Mouse (Mus musculus) telencephalon, adult 2 months (tissue): ENCODE results near the gene Iqub.

Source experiments
- DNase-seq: peaks from one replicate; pipeline ENCODE4 v3.0.0-alpha.2; 2011; ENCODE audit warnings: low read depth, low spot score

Gene Iqub

GRCm38 (mm10) chr6:24470571-24471132 lies 44.2 kb downstream of the Iqub start:
- no peak for DNase-seq

DNA sequence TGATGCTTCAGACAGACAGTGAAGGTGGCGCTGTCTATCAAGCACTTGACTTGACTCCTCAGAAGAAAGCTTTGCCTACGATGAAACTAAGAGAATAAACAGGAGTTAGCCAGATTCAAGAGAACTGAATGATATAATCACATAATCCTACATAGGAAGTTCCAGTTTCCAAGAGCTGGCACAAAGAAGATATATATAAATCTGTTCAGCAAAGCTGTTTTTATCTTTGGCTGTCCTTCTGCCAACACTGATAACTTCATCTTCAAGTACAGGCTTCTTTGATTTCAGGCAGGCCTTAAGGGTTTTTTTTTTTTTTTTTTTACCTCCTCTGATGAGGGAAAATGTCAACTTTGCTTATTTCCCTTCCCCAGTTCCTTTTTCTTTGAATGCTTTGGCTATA lies 44.7 kb downstream of the Iqub start:
- peak; percentile 85 for DNase-seq

GRCm38 (mm10) chr6:24456097-24456496 lies 58.8 kb downstream of the Iqub start:
- DNase-seq: peak; percentile 33

DNA sequence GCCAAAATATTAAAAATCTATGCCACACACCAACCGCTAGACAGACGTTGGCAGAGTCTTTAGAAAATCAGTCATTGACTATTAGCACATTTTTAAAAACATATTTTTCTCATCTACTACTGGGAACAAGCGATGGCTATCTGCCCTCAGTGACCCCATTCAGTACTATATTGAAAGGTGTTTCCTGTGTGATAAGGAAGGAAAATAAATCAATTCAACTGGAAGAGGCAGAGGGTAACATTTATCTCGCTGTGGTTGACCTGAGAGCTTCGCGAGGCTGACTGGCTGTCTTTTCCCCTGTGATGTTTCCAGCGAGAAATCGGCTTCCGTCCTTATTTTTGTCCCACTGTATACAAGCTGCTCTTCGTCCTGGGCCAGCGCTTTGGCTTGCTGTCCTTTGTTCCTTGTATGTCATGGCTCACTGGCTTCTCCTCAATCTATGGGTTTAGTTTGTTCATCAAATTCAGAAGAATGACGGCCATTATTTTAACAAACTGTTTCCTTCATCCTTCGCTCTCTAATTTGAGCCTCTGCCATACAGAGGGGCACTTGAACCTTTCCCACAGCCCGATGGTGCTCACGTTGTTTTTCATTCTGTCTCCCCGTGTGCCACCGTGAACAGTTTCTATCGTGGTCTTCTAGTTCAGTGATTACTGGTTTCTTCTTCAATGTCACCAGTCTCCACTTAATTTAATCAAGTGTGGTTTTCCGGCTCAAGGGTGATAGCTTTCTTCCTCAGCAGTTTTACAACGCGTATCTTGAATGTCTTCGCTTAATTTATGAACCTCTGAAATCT lies 63.6 kb downstream of the Iqub start:
- no peak for DNase-seq

- DNase-seq: no peak
These were observed 64.6 kb downstream of the Iqub start for GRCm38 (mm10) chr6:24450241-24450640.

DNA sequence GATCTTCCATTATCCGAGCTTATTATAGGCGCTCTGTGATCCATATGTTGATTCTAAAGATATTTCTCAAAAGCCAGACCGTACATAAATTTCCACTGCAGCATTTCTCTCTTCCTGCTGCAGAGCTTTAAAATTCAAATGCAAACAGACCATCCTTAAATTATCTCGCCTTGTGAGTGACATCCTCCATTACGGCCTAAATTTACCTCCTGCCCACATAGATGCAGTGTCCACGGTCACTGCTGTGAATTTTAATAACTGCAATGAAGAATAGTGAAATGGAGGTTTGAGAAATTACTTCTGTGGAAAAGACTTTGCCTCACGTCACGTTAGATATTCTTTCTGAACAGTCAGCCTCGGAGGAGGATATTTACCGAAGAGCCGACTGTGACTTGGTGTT lies 98.8 kb downstream of the Iqub start:
- peak; percentile 72 for DNase-seq

DNA sequence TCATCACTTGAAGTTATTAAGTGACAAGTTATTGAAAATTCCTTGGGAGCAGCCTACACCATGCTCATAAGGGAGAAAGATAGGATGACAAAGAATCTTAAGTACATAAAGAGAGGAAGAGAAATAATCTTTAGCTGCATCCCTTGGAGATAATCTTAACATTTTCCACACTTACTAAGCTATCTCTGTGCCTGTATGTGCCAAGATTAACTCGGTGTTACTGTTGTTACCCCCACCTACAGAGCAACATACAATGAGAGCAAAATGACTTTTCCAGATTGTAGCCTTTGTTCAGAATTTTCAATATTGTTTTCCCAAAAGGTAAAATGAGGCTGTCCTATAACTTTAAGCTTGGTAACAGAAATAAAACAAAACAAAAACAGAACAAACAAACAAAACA lies 99.4 kb downstream of the Iqub start:
- DNase-seq: peak; percentile 41

DNA sequence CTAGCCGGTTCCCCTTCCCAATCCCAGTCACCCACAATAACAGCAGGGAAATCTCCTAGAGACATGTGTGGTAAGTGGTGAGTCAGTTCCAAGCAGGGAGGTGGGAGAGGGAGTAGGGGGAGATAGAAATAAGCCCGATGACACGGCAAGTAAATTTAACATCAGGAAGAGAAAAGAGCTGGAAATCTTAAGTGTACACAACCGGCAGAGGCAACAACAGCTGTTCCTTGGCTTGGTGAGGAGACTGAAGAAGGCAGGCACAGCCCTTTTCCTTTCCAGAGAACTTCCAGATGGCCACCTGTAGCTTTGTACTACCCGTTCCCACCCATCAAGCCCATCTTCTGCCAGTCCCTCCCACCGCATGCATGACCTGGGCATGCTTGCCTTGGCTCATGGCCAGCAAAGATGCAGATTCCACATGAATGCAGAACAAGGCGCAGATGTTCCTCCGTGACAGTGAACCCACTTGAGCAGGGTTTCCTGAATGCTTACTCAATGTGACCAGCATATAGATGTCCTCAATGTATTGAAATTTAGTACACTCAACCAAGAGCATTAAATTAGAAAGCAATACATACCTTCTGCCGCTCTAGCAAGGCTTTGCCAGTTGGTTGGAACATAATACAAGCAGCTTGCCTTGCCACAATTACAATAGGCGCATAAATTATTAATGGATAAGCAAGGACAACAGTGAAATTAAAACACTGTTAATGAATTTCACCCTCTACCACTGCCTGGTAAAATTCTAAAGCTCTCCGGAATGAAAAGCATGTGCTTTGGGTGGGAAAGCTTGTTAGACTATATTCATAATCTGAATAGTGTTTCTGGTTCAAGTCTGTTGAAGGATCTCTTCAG lies 106.1 kb downstream of the Iqub start:
- DNase-seq: peak; percentile 81

- DNase-seq: no peak
These were observed 107.1 kb downstream of the Iqub start for GRCm38 (mm10) chr6:24407743-24408142.

GRCm38 (mm10) chr6:24397237-24397647 lies 117.6 kb downstream of the Iqub start:
- DNase-seq: peak; percentile 59
